Mouse (Mus musculus): ENCODE measurements around the gene Pcgf6.

DNA sequence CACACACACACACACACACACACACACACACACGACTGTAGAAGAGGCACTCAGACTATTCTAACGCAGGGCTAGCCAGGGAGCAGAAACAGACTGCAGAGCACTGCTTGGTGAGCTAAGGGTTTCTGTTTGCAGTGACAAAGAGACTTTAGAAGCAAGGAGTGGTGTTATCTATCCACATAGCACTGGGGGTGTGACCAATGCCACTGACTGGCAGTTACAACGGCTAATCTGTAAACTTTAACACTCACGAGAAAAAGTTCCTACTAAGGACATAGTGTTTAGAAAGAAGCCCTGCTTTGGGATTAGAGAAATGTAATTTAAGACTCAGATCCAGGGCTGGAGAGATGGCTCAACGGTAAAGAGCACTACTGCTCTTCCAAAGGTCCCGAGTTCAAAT, 51.0 kb downstream of the Pcgf6 start:
- TF ChIP-seq CTCF (IDR thresholded peaks at IDR 0.05; ENCODE audit: extremely low read depth, insufficient read depth, insufficient read length, insufficient replicate concordance) (no peak), POLR2A (IDR thresholded peaks at IDR 0.05; ENCODE audit: low read depth, low read length) (no peak)
